Mouse (Mus musculus): Measurements from ENCODE around the gene Nudt21. TPM values are rescaled to one million over a fixed set of nuclear protein-coding genes. Genes with fewer than 3 reads are reported as not detected.

The Nudt21 gene
- polyA plus RNA-seq, 1 experiment from 2014 or later = 73.1 TPM

DNA sequence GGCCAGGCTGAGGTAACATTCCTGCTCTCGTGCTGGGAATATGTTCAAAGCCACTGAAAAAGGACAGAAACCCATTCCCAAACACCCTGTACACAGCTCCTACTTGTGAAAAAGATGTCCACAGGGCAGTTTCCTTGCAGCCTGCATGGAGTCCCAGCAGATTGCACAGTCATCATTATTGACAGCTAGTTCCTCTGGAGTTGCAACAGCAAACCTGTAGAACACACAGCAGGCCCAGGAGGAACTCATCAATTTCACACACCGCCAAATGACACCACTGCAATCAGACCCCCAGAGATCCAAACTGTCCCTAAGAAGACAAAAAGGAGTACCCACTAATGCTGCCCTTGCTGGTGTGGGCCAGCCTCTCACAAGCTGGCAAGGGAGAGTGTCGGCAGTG is 52.1 kb downstream of the Nudt21 start:
- WGBS = 88% methylated on average over 3 of the region's 3 CpGs

DNA sequence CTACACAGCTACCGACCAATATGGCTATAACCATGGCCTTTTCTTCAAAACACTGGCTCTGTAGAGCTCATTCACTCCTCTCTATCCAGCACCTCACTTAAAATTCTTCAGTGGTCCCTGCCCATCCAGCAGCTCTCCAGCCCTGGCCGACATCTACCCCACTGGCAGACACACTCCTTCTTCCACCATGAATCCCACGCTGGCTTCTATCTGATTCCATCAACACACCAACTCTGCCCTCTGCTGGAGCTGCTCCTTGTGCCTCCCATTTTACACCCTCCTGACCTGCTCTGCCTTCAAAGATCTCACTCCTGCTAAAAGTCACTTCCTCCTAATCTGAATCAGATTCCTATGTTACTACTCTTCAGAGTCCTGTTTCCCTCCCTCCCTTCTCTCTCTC is 53.0 kb downstream of the Nudt21 start:
- Histone ChIP-seq H3K9me3 (replicated peaks) (no peaks in the 10 kb centered on the region), H3K4me2 (no peak overlapping the region), H3K36me3 (peaks cover 82% of the 10 kb centered on the region), H3K4me3 (no peak overlapping the region), H3K27me3 (no peaks in the 10 kb centered on the region), H3K9ac (no peak overlapping the region), H3K27ac (no peak overlapping the region), H3K4me1 (replicated peaks) (no peaks in the 10 kb centered on the region; the same call in 1 of the 2 replicates)
- WGBS = 64% methylated on average over 3 of the region's 3 CpGs
- no peak for ATAC-seq (replicated peaks; ENCODE audit: insufficient number of reproducible peaks, insufficient read depth, low FRiP score, low read depth)

More for the DNA sequence above, 52.1 kb downstream of the Nudt21 start:
- no peak overlapping the region for H3K4me2 ChIP-seq
- peaks cover 85% of the 10 kb centered on the region for H3K36me3 ChIP-seq
- no peaks in the 10 kb centered on the region for H3K9me3 ChIP-seq (replicated peaks)
- no peak for ATAC-seq (replicated peaks; ENCODE audit: insufficient number of reproducible peaks, insufficient read depth, low FRiP score, low read depth)
- H3K4me1 ChIP-seq (replicated peaks) = no peaks in the 10 kb centered on the region; the same call in 1 of the 2 replicates
- H3K9ac ChIP-seq = no peak overlapping the region
- no peak overlapping the region for H3K4me3 ChIP-seq
- no peaks in the 10 kb centered on the region for H3K27me3 ChIP-seq
- no peak overlapping the region for H3K27ac ChIP-seq

DNA sequence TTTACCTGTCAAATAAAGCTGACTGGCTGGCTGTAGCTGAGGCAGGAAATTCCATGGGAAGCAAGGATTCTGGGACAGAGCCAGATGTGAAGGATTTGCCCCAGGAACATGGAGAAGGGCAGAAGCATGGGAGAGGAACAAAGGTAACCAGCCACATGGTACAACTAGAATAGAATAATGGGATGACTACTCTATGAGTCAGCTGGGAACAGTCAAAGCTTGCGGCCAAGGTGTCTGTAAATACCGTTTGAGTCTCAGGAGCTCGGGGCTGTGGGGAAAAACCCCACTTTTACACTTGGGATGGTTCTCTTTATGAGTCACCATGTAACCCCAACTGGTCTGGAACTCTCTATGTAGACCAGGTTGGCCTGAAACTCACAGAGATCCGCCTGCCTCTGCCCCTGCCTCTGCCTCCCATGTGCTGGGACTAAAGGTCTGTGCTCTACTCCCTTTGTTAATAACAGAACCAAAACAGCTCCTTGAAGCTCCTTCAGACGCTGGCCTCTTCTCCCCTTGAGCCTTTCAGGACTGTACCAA is 55.1 kb downstream of the Nudt21 start:
- no peaks in the 10 kb centered on the region for H3K27me3 ChIP-seq
- H3K9ac ChIP-seq = no peak overlapping the region
- H3K36me3 ChIP-seq = peaks cover 85% of the 10 kb centered on the region
- no peaks in the 10 kb centered on the region for H3K9me3 ChIP-seq (replicated peaks)
- no peak overlapping the region for H3K4me3 ChIP-seq
- 88% methylated on average over 5 of the region's 5 CpGs for WGBS
- no peak overlapping the region for H3K4me2 ChIP-seq
- no peak overlapping the region for H3K27ac ChIP-seq
- no peak for ATAC-seq (replicated peaks; ENCODE audit: insufficient number of reproducible peaks, insufficient read depth, low FRiP score, low read depth)
- H3K4me1 ChIP-seq (replicated peaks) = no peaks in the 10 kb centered on the region; the same call in 1 of the 2 replicates

DNA sequence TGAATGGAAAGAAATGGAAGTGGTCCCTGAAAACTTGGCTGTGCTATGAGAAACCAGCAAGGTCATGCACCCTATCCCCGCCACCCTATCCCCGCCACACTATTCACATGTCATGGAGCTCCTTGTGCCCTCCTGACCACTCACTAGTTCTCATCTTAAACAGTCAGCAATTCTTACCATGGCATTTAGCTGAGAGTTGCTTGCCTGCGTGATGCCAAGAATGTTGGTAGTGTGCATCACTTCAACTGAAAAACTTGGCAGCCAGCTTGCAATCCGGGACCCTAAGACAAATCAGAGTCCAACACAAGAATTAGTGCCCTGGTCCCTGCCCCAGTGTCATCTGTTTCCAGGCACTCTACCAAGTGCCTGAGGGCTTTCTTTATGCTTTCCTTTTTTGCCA is 56.7 kb downstream of the Nudt21 start:
- Histone ChIP-seq H3K4me1 (replicated peaks) (no peaks in the 10 kb centered on the region; the same call in 1 of the 2 replicates), H3K27me3 (no peaks in the 10 kb centered on the region), H3K4me2 (no peak overlapping the region), H3K27ac (no peak overlapping the region), H3K9ac (no peak overlapping the region), H3K36me3 (peaks cover 87% of the 10 kb centered on the region), H3K4me3 (no peak overlapping the region), H3K9me3 (replicated peaks) (no peaks in the 10 kb centered on the region)
- no peak for ATAC-seq (replicated peaks; ENCODE audit: insufficient number of reproducible peaks, insufficient read depth, low FRiP score, low read depth)
- WGBS = 79% methylated on average over 4 of the region's 4 CpGs

DNA sequence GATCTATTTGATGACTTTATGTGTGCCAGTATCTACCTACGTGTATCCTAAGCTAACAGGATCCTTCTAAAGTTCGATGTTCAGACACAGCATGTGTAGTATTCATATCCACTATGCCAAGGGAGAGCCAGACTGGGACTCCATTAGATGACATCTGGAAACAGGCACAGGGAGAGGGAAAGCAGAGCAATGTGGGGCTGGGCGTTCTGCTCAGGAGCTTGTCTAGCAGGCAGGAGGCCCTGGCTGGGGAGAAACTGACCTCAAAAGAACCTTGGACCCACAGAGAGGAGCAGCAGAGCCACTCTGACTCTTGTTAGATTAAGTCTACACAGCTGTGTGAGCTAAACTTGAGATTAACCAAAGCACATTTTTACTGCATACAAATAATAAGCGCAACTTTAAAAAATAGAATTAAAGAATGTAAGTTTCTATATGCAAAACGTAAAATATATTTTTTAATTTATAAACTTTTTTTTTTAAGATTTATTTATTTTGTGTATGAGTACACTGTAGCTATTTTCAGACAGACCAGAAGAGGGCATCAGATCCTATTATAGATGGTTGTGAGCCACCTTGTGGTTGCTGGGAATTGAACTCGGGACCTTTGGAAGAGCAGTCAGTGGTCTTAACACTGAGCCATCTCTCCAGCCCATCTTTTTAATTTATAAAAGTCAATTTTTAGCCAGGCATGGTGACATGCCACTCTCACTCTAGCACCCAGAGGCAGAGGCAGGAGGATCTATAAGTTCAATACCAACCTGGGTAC is 60.2 kb downstream of the Nudt21 start:
- Histone ChIP-seq H3K9me3 (replicated peaks) (no peaks in the 10 kb centered on the region), H3K36me3 (peaks cover 84% of the 10 kb centered on the region), H3K27me3 (no peaks in the 10 kb centered on the region), H3K9ac (no peak overlapping the region), H3K4me1 (replicated peaks) (no peaks in the 10 kb centered on the region), H3K27ac (0 out of 2 replicates have a peak overlapping the region, but pooled peaks have one; percentile 12), H3K4me2 (no peak overlapping the region), H3K4me3 (no peak overlapping the region)
- 85% methylated on average over 6 of the region's 6 CpGs for WGBS
- no peak for ATAC-seq (replicated peaks; ENCODE audit: insufficient number of reproducible peaks, insufficient read depth, low FRiP score, low read depth)

DNA sequence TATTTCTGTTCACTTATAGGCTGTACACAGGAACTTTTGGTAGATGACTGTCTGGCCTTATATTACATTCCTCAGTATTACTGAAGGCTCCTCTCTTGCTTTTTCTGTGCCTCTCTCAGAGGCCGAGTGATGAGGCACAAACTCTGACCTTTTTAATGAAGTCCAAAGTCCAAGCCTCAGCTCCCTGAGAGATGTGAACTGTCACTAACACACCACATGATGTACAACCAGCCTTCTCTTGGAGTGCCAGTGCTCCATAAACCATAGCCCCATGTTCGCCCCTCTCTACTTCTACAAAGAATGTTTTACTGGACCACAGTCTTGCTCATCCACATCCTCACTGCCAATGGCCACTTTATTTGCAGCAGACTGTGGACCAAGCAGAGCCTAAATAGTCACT is 61.5 kb downstream of the Nudt21 start:
- H3K36me3 ChIP-seq = peaks cover 83% of the 10 kb centered on the region
- H3K4me2 ChIP-seq = no peak overlapping the region
- H3K4me1 ChIP-seq (replicated peaks) = no peaks in the 10 kb centered on the region
- H3K27ac ChIP-seq = no peak overlapping the region
- H3K9me3 ChIP-seq (replicated peaks) = no peaks in the 10 kb centered on the region
- no peak overlapping the region for H3K4me3 ChIP-seq
- H3K27me3 ChIP-seq = no peaks in the 10 kb centered on the region
- no peak overlapping the region for H3K9ac ChIP-seq
- WGBS = 90% methylated on average over 2 of the region's 2 CpGs
- no peak for ATAC-seq (replicated peaks; ENCODE audit: insufficient number of reproducible peaks, insufficient read depth, low FRiP score, low read depth)

DNA sequence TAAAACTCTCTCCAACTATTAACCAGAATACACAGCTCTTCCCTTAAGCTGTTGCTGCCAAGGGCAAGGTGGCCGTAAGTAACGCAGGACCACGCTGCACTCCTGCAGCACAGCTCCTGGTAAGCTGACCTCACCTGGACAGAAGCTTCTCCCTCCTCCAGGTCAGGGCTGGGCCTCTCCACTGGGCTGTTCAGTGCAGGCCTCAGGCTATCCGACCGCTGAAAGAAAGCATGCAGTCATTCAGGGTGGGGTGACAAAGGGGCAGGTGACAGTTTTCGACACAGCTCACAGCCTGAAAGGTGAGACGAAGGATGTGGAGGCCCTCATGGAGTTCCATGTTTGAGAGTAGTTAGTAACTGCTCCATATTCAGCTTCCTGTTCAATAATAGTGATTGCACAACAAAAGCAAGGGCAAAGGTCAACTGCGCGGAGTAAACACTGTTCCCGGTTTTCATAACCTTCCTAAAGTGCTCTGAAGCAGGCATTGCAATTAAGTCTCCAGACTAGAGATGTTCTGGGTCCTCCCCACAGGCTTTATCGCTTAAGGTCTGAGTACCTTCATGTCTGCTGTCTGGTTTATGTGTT is 62.1 kb downstream of the Nudt21 start:
- no peaks in the 10 kb centered on the region for H3K9me3 ChIP-seq (replicated peaks)
- peaks cover 79% of the 10 kb centered on the region for H3K36me3 ChIP-seq
- no peak overlapping the region for H3K4me3 ChIP-seq
- no peak overlapping the region for H3K9ac ChIP-seq
- no peak overlapping the region for H3K4me2 ChIP-seq
- WGBS = 85% methylated on average over 11 of the region's 11 CpGs
- no peaks in the 10 kb centered on the region for H3K4me1 ChIP-seq (replicated peaks)
- H3K27ac ChIP-seq = no peak overlapping the region
- H3K27me3 ChIP-seq = no peaks in the 10 kb centered on the region
- ATAC-seq (replicated peaks; ENCODE audit: insufficient number of reproducible peaks, insufficient read depth, low FRiP score, low read depth) = no peak

DNA sequence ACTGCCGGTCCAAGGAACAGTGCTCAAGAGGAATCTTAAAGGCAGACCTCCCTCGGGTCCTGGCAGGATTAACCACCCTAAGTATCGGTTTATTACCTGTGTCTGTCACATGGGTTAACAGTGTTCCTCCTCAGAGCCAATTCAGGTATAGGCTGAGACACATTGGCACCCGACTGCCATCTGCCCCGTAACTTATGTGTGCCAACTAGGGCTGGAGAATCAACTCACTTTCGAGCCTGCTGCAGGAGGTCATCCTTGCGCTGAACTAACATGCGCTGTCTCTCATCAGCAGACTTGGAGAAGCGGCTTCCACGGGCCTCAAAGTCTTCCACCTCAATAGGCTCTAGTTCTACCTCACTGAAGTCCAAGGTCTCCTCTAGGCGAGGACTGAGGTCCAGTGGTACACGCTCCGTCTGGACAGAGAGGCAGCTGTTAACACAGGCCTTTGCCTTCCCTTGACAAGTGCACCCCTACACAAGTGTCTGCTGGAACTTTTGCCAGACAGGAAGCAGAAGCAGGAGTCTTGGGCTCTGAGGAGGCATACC is 62.9 kb downstream of the Nudt21 start:
- 89% methylated on average over 13 of the region's 13 CpGs for WGBS
- no peaks in the 10 kb centered on the region for H3K27me3 ChIP-seq
- H3K27ac ChIP-seq = no peak overlapping the region
- no peaks in the 10 kb centered on the region for H3K4me1 ChIP-seq (replicated peaks)
- H3K9ac ChIP-seq = no peak overlapping the region
- peaks cover 76% of the 10 kb centered on the region for H3K36me3 ChIP-seq
- H3K4me3 ChIP-seq = no peak overlapping the region
- ATAC-seq (replicated peaks; ENCODE audit: insufficient number of reproducible peaks, insufficient read depth, low FRiP score, low read depth) = no peak
- no peaks in the 10 kb centered on the region for H3K9me3 ChIP-seq (replicated peaks)
- no peak overlapping the region for H3K4me2 ChIP-seq

DNA sequence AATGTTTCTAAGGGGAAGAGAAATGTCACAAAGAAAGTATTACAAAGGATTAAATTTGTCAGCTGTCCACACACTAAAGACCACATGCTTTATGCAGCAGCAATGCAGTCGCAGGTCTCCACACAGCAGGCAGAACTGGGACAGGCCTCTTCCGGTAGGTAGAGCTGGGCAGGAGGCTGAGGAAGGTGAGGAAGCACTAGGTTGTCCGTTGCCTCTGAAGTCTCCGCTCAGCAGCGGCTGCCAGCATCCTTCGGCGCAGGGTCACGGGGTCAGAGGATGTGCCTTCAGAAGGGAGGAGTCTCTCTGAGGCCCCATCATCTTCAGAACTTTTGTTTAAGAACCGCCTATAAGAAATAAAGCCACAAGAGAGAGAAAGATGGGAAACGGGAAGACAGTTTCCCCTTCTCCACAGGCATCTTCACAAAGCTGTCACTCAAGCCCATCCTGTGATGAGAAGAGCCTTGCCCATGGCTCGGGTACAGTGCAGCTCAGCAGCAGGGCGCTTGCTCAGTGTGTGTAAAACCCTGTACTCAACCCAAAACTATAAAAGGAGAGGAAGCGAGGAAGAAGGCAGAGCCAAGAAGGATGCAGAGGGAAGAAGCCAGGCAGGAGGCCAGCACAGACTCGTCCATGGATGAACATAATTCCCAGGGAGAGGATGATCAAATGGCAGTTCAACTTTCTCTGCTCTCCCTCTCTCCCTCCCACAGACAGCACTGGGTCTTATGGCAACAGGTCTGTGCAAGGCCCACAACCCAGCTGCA is 63.7 kb downstream of the Nudt21 start:
- H3K4me1 ChIP-seq (replicated peaks) = no peaks in the 10 kb centered on the region
- no peak overlapping the region for H3K4me3 ChIP-seq
- no peaks in the 10 kb centered on the region for H3K27me3 ChIP-seq
- peaks cover 68% of the 10 kb centered on the region for H3K36me3 ChIP-seq
- ATAC-seq (replicated peaks; ENCODE audit: insufficient number of reproducible peaks, insufficient read depth, low FRiP score, low read depth) = no peak; the same call in 1 of the 2 replicates
- 84% methylated on average over 14 of the region's 14 CpGs for WGBS
- no peak overlapping the region for H3K9ac ChIP-seq
- H3K27ac ChIP-seq = no peak overlapping the region
- H3K9me3 ChIP-seq (replicated peaks) = no peaks in the 10 kb centered on the region
- no peak overlapping the region for H3K4me2 ChIP-seq

DNA sequence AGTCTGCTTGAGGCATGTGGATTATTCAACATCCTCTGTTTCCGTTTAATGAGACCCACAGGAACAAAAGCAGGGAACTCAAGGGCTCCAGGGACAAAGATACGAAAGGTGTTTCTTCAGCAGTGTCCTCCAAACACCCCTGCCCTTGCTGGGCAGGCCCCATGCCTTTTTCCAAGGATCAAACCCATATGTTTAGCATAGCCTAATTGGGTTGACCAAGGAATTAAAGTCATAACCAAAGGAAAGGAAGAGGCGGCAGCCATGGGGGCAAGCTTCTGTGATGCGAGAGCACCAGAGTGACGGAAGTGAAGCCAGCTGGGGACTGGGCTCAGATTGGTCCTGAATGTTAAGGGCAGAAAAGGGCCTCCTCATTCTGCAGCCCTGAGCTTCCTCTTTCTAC is 64.6 kb downstream of the Nudt21 start:
- Histone ChIP-seq H3K9me3 (replicated peaks) (no peaks in the 10 kb centered on the region), H3K4me1 (replicated peaks) (no peaks in the 10 kb centered on the region), H3K4me3 (no peak overlapping the region), H3K27me3 (no peaks in the 10 kb centered on the region), H3K9ac (no peak overlapping the region), H3K36me3 (peaks cover 63% of the 10 kb centered on the region), H3K27ac (no peak overlapping the region), H3K4me2 (no peak overlapping the region)
- no peak for ATAC-seq (replicated peaks; ENCODE audit: insufficient number of reproducible peaks, insufficient read depth, low FRiP score, low read depth)
- 92% methylated on average over 5 of the region's 5 CpGs for WGBS

DNA sequence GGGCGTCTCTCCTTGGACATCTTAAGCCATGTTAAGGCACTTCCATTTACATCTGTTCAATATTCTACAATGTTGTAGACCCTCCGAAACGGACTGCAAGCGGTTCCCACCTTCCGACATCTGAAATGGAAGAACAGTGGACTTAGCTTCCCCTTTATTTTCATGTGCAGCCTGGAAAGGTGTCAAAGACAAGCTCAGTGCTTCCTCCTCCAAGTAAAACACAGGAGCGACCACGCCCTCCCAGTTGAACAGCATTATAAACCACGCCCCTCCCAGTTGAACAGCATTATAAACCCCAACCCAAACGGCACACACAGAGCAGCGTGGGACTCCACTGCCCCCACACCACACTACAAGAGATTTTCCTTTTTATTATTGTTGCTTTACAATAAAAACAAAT is 65.4 kb downstream of the Nudt21 start:
- no peak for ATAC-seq (replicated peaks; ENCODE audit: insufficient number of reproducible peaks, insufficient read depth, low FRiP score, low read depth)
- no peaks in the 10 kb centered on the region for H3K4me1 ChIP-seq (replicated peaks)
- H3K27me3 ChIP-seq = no peaks in the 10 kb centered on the region
- H3K9me3 ChIP-seq (replicated peaks) = no peaks in the 10 kb centered on the region
- peaks cover 57% of the 10 kb centered on the region for H3K36me3 ChIP-seq
- H3K27ac ChIP-seq = no peak overlapping the region
- 91% methylated on average over 10 of the region's 10 CpGs for WGBS
- no peak overlapping the region for H3K4me3 ChIP-seq
- no peak overlapping the region for H3K9ac ChIP-seq
- no peak overlapping the region for H3K4me2 ChIP-seq
